Mouse (Mus musculus) neural tube, embryonic 11.5 days (tissue): ENCODE measurements around the gene Socs3. TPM values are rescaled to one million over a fixed set of nuclear protein-coding genes. Genes with fewer than 3 reads are reported as not detected.

Experiments
- ATAC-seq: fragments of 200-750 bp; cut with Nextera tagmentation; 2 replicates; pipeline ENCODE4 v1.8.0; 2017; ENCODE audit warnings: moderate number of reproducible peaks, mild to moderate bottlenecking, moderate TSS enrichment, moderate library complexity; ENCODE audit not compliant: insufficient read depth, low FRiP score, low TSS enrichment
- DNase-seq: peaks from one replicate; pipeline ENCODE4 v3.0.0-alpha.2; 2015; ENCODE audit warnings: low spot score
- H3K27ac ChIP-seq: fragments of 300-500 bp; sonication (generic); 2 replicates; pipeline ENCODE4 v1.5.1; 2014; ENCODE audit warnings: low read depth, mild to moderate bottlenecking, low read length
- H3K27me3 ChIP-seq: fragments of 300-500 bp; sonication (generic); 2 replicates; pipeline ENCODE4 v1.6.1; 2014; ENCODE audit warnings: mild to moderate bottlenecking, low read length, mixed read lengths; ENCODE audit not compliant: control insufficient read depth, insufficient read depth
- H3K36me3 ChIP-seq: fragments of 300-500 bp; sonication (generic); 2 replicates; pipeline ENCODE4 v1.6.1; 2014; ENCODE audit warnings: mild to moderate bottlenecking, low read length, moderate library complexity, mixed read lengths; ENCODE audit not compliant: control insufficient read depth, insufficient read depth
- H3K4me1 ChIP-seq: fragments of 300-500 bp; sonication (generic); 2 replicates; pipeline ENCODE4 v1.6.1; 2014; ENCODE audit warnings: low read length, mixed read lengths; ENCODE audit not compliant: control insufficient read depth, insufficient read depth
- H3K4me2 ChIP-seq: fragments of 300-500 bp; sonication (generic); 2 replicates; pipeline ENCODE4 v1.6.1; 2014; ENCODE audit warnings: low read depth, mild to moderate bottlenecking, moderate library complexity
- H3K4me3 ChIP-seq: fragments of 300-500 bp; sonication (generic); 2 replicates; pipeline ENCODE4 v1.5.1; 2014; ENCODE audit warnings: low read depth, low read length
- H3K9ac ChIP-seq: fragments of 300-500 bp; sonication (generic); 2 replicates; pipeline ENCODE4 v1.6.1; 2014; ENCODE audit warnings: mild to moderate bottlenecking, low read length
- H3K9me3 ChIP-seq: fragments of 300-500 bp; sonication (generic); 2 replicates; pipeline ENCODE4 v1.6.1; 2016; ENCODE audit warnings: low read length; ENCODE audit not compliant: control insufficient read depth
- WGBS: fragments of 180-500 bp; shearing (Covaris S2); extraction: QIAGEN DNeasy Blood & Tissue Kit; methylation state at CpG from one replicate; pipeline ENCODE4 v1.1.7; 2014; 5-methylcytosine and 5-hydroxymethylcytosine counted together
- polyA plus RNA-seq: library from polyadenylated mRNA; unstranded; fragments of >200 nt; fragmentation: Nextera tagmentation; extraction: Ambion mirVana; gene quantifications from 2 replicates; pipeline ENCODE4 v1.2.1, GENCODE M21; 2014

Socs3 gene
- polyA plus RNA-seq, 1 experiment from 2014 or later = 5.1 TPM

DNA sequence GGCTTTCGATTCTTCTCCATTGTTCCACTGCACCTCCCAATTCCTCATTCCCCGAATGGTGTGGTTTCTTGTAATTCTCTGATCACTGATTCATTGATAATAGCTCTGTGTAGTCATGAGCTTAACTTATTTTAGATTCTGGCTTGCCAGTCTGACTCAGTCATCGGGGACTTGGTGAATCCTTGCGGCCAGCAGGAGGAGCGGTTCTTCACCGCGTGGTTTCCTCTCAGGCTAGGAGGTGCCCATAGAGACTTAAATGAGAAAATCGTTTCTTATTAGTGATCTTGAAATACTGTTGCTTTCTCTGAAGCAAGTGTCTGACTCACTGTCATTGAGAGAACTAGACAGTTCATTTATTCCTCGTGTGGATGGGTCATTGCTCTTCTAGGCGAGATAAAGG, 20.1 kb upstream of the Socs3 start:
- ATAC-seq (no peak), DNase-seq (no peak)
- Histone ChIP-seq H3K4me1 (peaks cover 18% of the 10 kb centered on the region), H3K9ac (no peak overlapping the region), H3K9me3 (no peaks in the 10 kb centered on the region), H3K36me3 (no peaks in the 10 kb centered on the region), H3K27ac (no peak overlapping the region), H3K4me3 (no peak overlapping the region), H3K27me3 (no peaks in the 10 kb centered on the region), H3K4me2 (peak overlapping the region; percentile 2; the same call in 1 of the 2 replicates)
- WGBS = 58% methylated on average over 10 of the region's 10 CpGs

DNA sequence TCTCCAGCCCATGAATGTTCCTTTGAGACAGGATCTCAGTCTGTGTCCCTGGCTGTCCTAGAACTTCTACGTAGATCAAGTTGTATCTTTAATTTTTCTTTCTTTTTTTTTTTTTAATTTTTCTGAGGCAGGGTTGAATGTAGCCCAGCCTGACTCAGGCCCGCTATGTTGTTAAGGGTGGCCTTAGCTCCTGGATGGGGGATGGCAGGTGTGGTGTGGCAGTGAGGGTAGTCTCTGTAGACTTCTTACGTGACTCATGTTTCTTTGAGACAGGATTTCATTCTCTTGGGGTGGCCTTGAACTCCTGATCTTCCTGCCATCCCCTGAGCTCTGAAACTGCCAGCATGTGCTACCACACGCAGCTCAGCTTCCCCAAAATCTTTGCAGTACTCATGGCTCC, 19.4 kb upstream of the Socs3 start:
- 87% methylated on average over 4 of the region's 4 CpGs for WGBS
- Histone ChIP-seq H3K27me3 (no peaks in the 10 kb centered on the region), H3K4me3 (no peak overlapping the region), H3K4me2 (no peak overlapping the region), H3K4me1 (peaks cover 18% of the 10 kb centered on the region), H3K9ac (no peak overlapping the region), H3K27ac (no peak overlapping the region), H3K9me3 (no peaks in the 10 kb centered on the region), H3K36me3 (no peaks in the 10 kb centered on the region)
- ATAC-seq (no peak), DNase-seq (no peak)

DNA sequence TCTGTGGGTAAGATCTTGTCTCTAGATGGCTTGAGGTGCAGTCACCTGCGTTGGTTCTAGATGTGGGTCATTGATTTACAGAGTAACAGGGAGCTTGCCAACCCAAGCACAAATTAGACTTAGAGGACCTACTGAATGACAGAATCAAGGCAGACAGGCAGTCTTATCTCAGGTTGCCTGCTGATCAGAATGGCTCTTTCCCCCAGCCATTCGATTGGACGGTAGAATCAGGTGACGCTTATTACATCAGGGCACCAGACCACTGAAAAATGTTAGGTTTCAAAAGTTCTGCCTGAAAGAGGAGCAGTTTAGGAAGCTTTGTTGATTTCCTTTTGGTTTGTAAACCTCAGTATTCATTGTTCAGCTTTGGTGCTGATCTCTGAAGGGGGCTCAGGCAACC, 18.1 kb upstream of the Socs3 start:
- Histone ChIP-seq H3K9ac (no peak overlapping the region), H3K4me2 (peak overlapping the region; percentile 77), H3K27ac (no peak overlapping the region), H3K27me3 (no peaks in the 10 kb centered on the region), H3K36me3 (no peaks in the 10 kb centered on the region), H3K4me1 (peaks cover 18% of the 10 kb centered on the region), H3K9me3 (no peaks in the 10 kb centered on the region), H3K4me3 (peak overlapping the region; percentile 96)
- ATAC-seq = no peak
- no peak for DNase-seq
- 65% methylated on average over 4 of the region's 4 CpGs for WGBS

DNA sequence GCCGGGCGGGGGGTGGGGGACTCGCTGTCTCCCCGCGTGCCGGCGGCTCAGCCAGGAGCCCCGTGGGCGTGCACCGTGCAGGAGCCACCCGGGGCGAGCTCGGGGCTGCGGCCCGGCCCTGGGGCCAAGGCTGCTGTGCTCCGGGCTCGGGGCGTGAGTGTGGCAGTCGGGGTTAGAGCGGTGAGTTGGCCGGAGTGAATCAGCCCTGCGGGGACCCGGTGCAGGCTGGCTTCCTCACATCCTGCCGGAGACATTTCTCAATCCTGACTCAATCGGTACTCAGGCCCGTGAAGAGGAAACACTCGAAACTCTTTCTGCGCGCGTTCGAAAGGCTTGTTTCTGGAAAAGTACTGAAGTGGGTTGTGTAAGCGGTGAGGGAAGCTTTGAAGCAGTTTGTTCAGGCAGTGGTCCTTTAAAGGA, 17.2 kb upstream of the Socs3 start:
- DNase-seq (no peak), ATAC-seq (peak; percentile 45)
- Histone ChIP-seq H3K4me3 (peak overlapping the region; percentile 96), H3K27me3 (no peaks in the 10 kb centered on the region), H3K4me2 (peak overlapping the region; percentile 77), H3K27ac (peak overlapping the region; percentile 40; the same call in 1 of the 2 replicates), H3K9ac (peak overlapping the region; percentile 93), H3K36me3 (no peaks in the 10 kb centered on the region), H3K9me3 (no peaks in the 10 kb centered on the region), H3K4me1 (peaks cover 18% of the 10 kb centered on the region)
- WGBS = under 1% methylated on average over 32 of the region's 32 CpGs

DNA sequence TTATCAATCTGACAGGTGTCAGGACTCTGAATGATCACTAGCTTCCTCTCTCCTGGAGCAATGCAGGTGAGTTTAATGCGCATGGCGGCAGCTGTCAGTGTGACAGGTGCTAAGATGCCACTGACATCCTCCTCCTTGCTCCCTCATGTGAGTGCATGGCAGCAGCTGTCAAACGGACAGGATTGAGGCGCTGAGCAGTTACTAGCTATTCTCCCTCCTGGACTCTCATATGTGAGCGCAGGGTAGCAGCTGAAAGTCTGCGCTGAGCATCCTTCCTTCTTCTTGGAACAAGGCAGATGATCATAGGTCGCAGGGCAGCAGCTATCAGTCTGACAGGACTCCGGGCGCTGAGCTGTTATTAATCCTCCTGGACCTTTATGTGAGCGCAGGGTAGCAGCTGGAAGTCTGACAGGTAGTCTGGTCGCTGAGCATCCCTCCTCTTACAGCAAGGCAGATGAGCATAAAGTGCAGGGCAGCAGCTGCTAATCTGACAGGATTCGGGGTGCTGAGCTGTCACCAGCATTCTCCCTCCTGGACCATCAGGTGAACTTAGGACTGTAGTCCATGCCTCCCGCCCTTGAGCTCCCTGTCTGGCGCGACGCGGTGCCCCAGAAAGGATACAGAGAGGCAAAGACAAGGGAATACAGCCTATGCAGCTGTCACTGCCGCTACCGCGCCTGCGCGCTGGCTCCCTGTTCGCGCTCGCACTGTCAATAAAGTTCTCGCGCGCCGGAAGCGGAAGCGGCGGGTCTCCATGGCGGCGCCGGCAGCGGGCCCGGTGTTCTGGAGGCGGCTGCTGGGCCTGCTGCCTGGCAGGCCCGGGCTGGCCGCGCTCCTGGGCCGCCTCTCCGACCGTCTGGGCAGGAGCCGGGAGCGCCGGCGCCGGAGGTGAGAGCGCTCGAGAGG, 16.5 kb upstream of the Socs3 start, which contains the start of gene Pgs1:
Gene Pgs1 (plus strand): TSS at position 167 of the 906 bp plus-strand sequence.
- Histone ChIP-seq H3K9ac (peak within 1 kb of the TSS; percentile 93), H3K27ac (peak within 1 kb of the TSS; percentile 40), H3K4me1 (peaks cover 18% of the 10 kb centered on the region), H3K27me3 (no peaks in the 10 kb centered on the region), H3K4me2 (peak within 1 kb of the TSS; percentile 77), H3K4me3 (peak within 1 kb of the TSS; percentile 96), H3K36me3 (no peaks in the 10 kb centered on the region), H3K9me3 (no peaks in the 10 kb centered on the region)
- 7% methylated on average over 50 of the region's 51 CpGs for WGBS
- DNase-seq (peak; percentile 93), ATAC-seq (peak; percentile 88)

DNA sequence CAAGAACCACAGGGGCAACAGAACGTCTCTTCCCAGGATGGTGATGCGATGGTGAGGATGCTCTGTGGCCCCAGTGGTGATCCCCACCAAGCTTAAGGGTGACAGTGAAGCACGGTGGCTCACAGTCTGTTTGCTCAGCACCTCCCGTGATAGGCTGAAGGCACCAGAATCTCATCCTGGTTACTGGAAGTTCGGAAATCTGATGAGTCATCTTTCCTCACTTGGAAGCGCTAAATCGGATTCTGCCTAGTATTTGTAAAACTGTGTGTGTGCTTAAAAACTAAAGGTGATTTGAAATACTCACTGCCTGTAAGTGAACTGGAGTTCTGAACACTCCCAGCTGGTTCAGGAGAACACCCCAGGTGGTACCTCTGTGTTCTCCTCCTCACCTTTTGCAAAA, 13.9 kb upstream of the Socs3 start:
- Histone ChIP-seq H3K36me3 (no peaks in the 10 kb centered on the region), H3K27me3 (no peaks in the 10 kb centered on the region), H3K27ac (no peak overlapping the region), H3K9me3 (no peaks in the 10 kb centered on the region), H3K4me2 (no peak overlapping the region), H3K9ac (no peak overlapping the region), H3K4me3 (no peak overlapping the region), H3K4me1 (peaks cover 14% of the 10 kb centered on the region)
- ATAC-seq = no peak
- DNase-seq = no peak
- WGBS = 75% methylated on average over 7 of the region's 7 CpGs

DNA sequence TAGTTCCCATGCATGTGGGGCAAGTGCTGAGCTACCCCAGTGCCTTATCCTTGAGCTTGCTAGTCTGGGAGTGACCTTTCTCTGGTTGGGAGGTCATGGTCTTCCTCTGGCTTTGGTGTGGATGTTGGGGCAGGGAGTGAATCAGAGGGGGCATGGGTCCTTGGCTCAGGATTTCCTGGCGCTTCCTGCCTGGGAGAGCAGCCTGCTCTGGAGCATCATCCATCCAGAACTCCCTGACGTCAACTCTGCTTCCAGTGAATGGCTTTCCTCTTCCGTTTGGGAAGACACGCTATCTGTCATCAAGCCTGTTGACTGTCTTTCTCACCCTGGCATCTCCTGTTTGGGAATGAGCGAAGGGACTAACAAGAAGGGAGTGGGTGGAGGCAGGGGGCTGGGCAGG, 12.6 kb upstream of the Socs3 start:
- ATAC-seq (no peak), DNase-seq (no peak)
- Histone ChIP-seq H3K27me3 (no peaks in the 10 kb centered on the region), H3K9ac (no peak overlapping the region), H3K4me3 (no peak overlapping the region), H3K27ac (no peak overlapping the region), H3K4me1 (peaks cover 4% of the 10 kb centered on the region), H3K4me2 (no peak overlapping the region), H3K9me3 (no peaks in the 10 kb centered on the region), H3K36me3 (no peaks in the 10 kb centered on the region)
- 90% methylated on average over 5 of the region's 5 CpGs for WGBS

DNA sequence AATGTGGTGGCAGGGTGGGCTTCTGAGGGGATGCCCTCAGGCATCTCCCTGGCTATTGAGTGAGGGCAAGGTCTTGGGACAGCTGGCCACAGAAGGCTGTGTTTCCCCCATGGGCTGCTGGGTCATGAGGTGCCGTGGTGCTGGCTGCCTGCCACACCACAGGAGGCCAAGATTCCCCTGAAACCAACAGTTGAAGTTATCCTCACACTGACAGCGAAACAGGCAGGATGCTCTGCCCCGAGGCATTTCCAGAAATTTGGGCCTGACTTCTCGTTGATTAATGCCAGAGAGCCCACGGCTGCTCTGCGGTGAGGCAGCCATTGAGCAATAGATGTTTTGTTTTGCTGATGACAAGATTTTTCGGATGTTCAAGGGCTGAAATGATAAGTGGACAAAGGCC, 9.5 kb upstream of the Socs3 start:
- Histone ChIP-seq H3K4me3 (no peak overlapping the region), H3K36me3 (no peaks in the 10 kb centered on the region), H3K9ac (no peak overlapping the region), H3K27ac (no peak overlapping the region), H3K27me3 (no peaks in the 10 kb centered on the region), H3K4me2 (no peak overlapping the region), H3K4me1 (peaks cover 21% of the 10 kb centered on the region), H3K9me3 (no peaks in the 10 kb centered on the region)
- DNase-seq = no peak
- 64% methylated on average over 7 of the region's 7 CpGs for WGBS
- no peak for ATAC-seq
